Mouse (Mus musculus) liver, embryonic 11.5 days (tissue): ENCODE measurements around the gene Ckap2l. TPM values are rescaled to one million over a fixed set of nuclear protein-coding genes. Genes with fewer than 3 reads are reported as not detected.

ENCODE experiments used
- ATAC-seq: fragments of 200-750 bp; cut with Nextera tagmentation; replicated peaks from 2 replicates; pipeline ENCODE4 v1.8.0; 2017; ENCODE audit warnings: moderate number of reproducible peaks, mild to moderate bottlenecking, moderate TSS enrichment, moderate library complexity; ENCODE audit not compliant: low FRiP score
- DNase-seq: peaks from one replicate; pipeline ENCODE4 v3.0.0-alpha.2; 2017; ENCODE audit warnings: low spot score
- H3K27ac ChIP-seq: fragments of 300-500 bp; sonication (generic); 2 replicates; pipeline ENCODE4 v1.5.1; 2014; ENCODE audit warnings: mild to moderate bottlenecking, low read depth, low read length, control low read depth
- H3K27me3 ChIP-seq: fragments of 300-500 bp; sonication (generic); replicated peaks from 2 replicates; pipeline ENCODE4 v1.6.1; 2014; ENCODE audit warnings: low read length, mixed read lengths; ENCODE audit not compliant: control insufficient read depth, insufficient read depth
- H3K36me3 ChIP-seq: fragments of 300-500 bp; sonication (generic); 2 replicates; pipeline ENCODE4 v1.6.1; 2014; ENCODE audit warnings: mild to moderate bottlenecking, low read length, moderate library complexity, mixed read lengths; ENCODE audit not compliant: control insufficient read depth, insufficient read depth
- H3K4me1 ChIP-seq: fragments of 300-500 bp; sonication (generic); replicated peaks from 2 replicates; pipeline ENCODE4 v1.6.1; 2014; ENCODE audit warnings: low read length, mixed read lengths; ENCODE audit not compliant: control insufficient read depth, insufficient read depth
- H3K4me2 ChIP-seq: fragments of 300-500 bp; sonication (generic); 2 replicates; pipeline ENCODE4 v1.6.1; 2014; ENCODE audit warnings: mild to moderate bottlenecking, control low read depth, moderate library complexity
- H3K4me3 ChIP-seq: fragments of 300-500 bp; sonication (generic); 2 replicates; pipeline ENCODE4 v1.5.1; 2014; ENCODE audit warnings: low read depth, low read length, control low read depth
- H3K9ac ChIP-seq: fragments of 300-500 bp; sonication (generic); 2 replicates; pipeline ENCODE4 v1.6.1; 2014; ENCODE audit warnings: low read depth, low read length, control low read depth
- H3K9me3 ChIP-seq: fragments of 300-500 bp; sonication (generic); 2 replicates; pipeline ENCODE4 v1.6.1; 2016; ENCODE audit warnings: low read length, inconsistent platforms, mixed read lengths; ENCODE audit not compliant: control insufficient read depth
- WGBS: fragments of 180-500 bp; shearing (Covaris S2); extraction: QIAGEN DNeasy Blood & Tissue Kit; methylation state at CpG from one replicate; pipeline ENCODE4 v1.1.7; 2014; 5-methylcytosine and 5-hydroxymethylcytosine counted together
- polyA plus RNA-seq: library from polyadenylated mRNA; unstranded; fragments of >200 nt; fragmentation: Nextera tagmentation; extraction: Ambion mirVana; gene quantifications from 2 replicates; pipeline ENCODE4 v1.2.1, GENCODE M21; 2014

Ckap2l gene
- 55.1 and 63.7 TPM in 2 replicates for polyA plus RNA-seq

- 0 out of 2 replicates have a peak, but pooled peaks cover 4% of the 10 kb centered on the region for H3K27me3 ChIP-seq
- H3K4me2 ChIP-seq, result peak within 1 kb of the TSS; percentile 81
- peak within 1 kb of the TSS; percentile 89 for H3K4me3 ChIP-seq
- peak within 1 kb of the TSS; percentile 95 for H3K27ac ChIP-seq
- DNase-seq, result peak; percentile 94
- WGBS, result under 1% methylated on average over 50 of the region's 50 CpGs
- ATAC-seq, result peak; percentile 99
- H3K4me1 ChIP-seq, result peaks cover 4% of the 10 kb centered on the region
- peaks cover 3% of the 10 kb centered on the region; the same call in 1 of the 2 replicates for H3K36me3 ChIP-seq
- H3K9ac ChIP-seq, result peak within 1 kb of the TSS; percentile 91
- H3K9me3 ChIP-seq, result no peaks in the 10 kb centered on the region
Measured at GRCm38 (mm10) chr2:129296671-129297588, at the start of gene Ckap2l. Gene Ckap2l, minus strand, starts transcription at chr2:129297212.

DNA sequence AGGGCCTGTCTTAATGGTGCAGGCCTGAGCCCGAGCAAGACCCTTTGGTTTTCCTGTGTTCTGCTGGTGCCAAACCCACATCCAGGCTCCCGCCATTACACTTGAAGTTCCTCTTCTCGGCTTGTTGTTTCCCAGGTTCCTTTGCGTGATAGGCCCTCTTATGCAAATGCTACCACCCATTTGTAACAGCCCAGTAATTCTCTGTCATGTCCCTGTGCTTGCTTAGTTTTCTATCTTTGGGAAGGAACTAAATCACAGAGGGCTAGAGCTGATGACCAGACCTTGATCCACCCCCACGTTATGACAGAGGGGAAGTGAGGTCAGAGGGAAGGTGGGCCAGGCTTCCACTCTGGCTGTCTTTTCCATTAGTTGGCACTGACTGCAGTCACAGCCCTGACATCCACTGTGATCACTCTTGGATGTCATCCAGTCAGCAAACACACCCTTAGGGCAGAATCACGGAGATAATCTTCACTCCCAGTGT, 41.2 kb upstream of the Ckap2l start:
- H3K4me3 ChIP-seq, result no peak overlapping the region
- 59% methylated on average over 6 of the region's 6 CpGs for WGBS
- no peaks in the 10 kb centered on the region for H3K27me3 ChIP-seq
- H3K9ac ChIP-seq, result no peak overlapping the region
- H3K9me3 ChIP-seq, result no peaks in the 10 kb centered on the region
- H3K4me1 ChIP-seq, result no peaks in the 10 kb centered on the region
- no peak for ATAC-seq
- DNase-seq, result no peak
- no peaks in the 10 kb centered on the region for H3K36me3 ChIP-seq
- no peak overlapping the region for H3K27ac ChIP-seq
- no peak overlapping the region for H3K4me2 ChIP-seq

- DNase-seq, result no peak
- WGBS, result 67% methylated on average over 4 of the region's 4 CpGs
Measured at GRCm38 (mm10) chr2:129333471-129333870, 36.5 kb upstream of the Ckap2l start.

DNA sequence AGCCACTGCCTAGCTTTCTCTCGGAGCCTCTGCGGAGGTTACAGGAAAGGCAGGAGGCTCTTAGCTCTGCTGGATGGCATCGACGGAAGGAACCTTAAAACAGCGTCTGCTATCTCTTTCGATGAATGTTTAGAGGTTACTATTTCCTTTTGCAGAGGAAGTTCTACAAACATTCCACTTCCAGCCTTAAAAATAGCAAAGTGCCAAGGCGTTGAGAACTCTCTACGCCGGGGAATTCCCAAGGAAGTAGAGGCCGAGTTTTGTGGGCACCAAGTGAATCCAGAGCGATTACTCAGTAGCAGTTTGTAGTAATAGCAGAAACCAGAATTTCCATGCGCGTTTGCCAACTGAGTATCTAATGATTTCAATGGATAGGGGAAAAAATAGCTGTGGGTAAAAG, 33.5 kb upstream of the Ckap2l start:
- Histone ChIP-seq H3K36me3 (no peaks in the 10 kb centered on the region), H3K9me3 (no peaks in the 10 kb centered on the region), H3K4me1 (no peaks in the 10 kb centered on the region), H3K9ac (no peak overlapping the region), H3K27ac (peak overlapping the region; percentile 38), H3K4me2 (0 out of 2 replicates have a peak overlapping the region, but pooled peaks have one; percentile 9), H3K27me3 (no peaks in the 10 kb centered on the region), H3K4me3 (no peak overlapping the region)
- WGBS, result 43% methylated on average over 13 of the region's 13 CpGs
- ATAC-seq (no peak), DNase-seq (no peak)

More at GRCm38 (mm10) chr2:129333471-129333870, 36.5 kb upstream of the Ckap2l start:
- no peaks in the 10 kb centered on the region for H3K9me3 ChIP-seq
- ATAC-seq, result no peak
- no peak overlapping the region for H3K27ac ChIP-seq
- H3K4me1 ChIP-seq, result no peaks in the 10 kb centered on the region
- no peaks in the 10 kb centered on the region for H3K27me3 ChIP-seq
- H3K4me2 ChIP-seq, result no peak overlapping the region
- H3K9ac ChIP-seq, result no peak overlapping the region
- no peak overlapping the region for H3K4me3 ChIP-seq
- no peaks in the 10 kb centered on the region for H3K36me3 ChIP-seq

- 38% methylated on average over 7 of the region's 7 CpGs for WGBS
Measured at GRCm38 (mm10) chr2:129330024-129330423, 33.0 kb upstream of the Ckap2l start.

DNA sequence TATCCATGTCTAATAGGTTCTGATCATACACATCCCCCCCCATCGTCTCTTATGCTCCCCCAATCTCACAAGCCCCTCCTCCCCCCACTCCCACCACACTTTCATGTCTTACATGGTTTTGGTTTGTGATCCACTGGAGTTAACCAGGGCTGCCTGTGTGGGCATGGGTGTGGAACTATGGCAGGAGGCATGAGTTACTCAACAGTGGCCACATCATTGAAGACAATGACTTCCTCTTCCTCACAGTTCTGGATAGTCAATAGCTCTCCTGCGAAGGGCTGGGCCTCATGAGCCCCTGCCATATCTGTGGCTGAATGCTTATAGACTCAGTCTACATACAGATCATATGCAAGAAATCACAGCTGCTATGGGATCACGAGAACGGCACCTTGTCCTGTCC, 31.2 kb upstream of the Ckap2l start:
- H3K4me2 ChIP-seq, result no peak overlapping the region
- no peaks in the 10 kb centered on the region for H3K27me3 ChIP-seq
- DNase-seq, result no peak
- no peak overlapping the region for H3K4me3 ChIP-seq
- ATAC-seq, result no peak
- no peak overlapping the region for H3K9ac ChIP-seq
- no peaks in the 10 kb centered on the region for H3K36me3 ChIP-seq
- no peaks in the 10 kb centered on the region for H3K9me3 ChIP-seq
- WGBS, result 82% methylated on average over 4 of the region's 4 CpGs
- H3K4me1 ChIP-seq, result no peaks in the 10 kb centered on the region
- H3K27ac ChIP-seq, result no peak overlapping the region

More at GRCm38 (mm10) chr2:129330024-129330423, 33.0 kb upstream of the Ckap2l start:
- H3K27me3 ChIP-seq, result no peaks in the 10 kb centered on the region
- H3K9me3 ChIP-seq, result no peaks in the 10 kb centered on the region
- no peak overlapping the region for H3K4me3 ChIP-seq
- DNase-seq (no peak), ATAC-seq (no peak)
- peak overlapping the region; percentile 38 for H3K27ac ChIP-seq
- no peaks in the 10 kb centered on the region for H3K36me3 ChIP-seq
- H3K4me2 ChIP-seq, result 0 out of 2 replicates have a peak overlapping the region, but pooled peaks have one; percentile 9
- no peaks in the 10 kb centered on the region for H3K4me1 ChIP-seq
- no peak overlapping the region for H3K9ac ChIP-seq

DNA sequence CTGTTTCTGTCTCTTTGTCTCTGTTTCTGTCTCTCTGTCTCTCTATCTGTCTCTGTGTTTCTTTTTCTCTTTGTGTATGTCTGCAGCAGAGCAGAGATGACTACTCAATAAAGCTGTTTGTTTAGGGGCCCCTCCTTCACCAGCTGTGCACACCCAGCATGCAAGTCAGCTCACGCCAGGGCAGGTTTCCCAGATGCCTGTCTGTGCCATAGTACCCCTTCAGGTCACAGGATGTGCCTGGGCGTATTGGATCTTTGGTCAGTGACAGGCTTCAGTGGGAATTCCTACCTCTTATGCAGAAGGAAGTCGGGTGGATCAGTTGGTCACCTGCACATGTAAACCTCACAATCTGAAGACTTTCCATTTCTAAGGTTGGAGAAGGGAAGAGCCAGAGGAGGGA, 27.2 kb upstream of the Ckap2l start:
- 76% methylated on average over 3 of the region's 3 CpGs for WGBS
- Histone ChIP-seq H3K4me2 (no peak overlapping the region), H3K9ac (no peak overlapping the region), H3K4me1 (no peaks in the 10 kb centered on the region), H3K36me3 (no peaks in the 10 kb centered on the region), H3K27ac (no peak overlapping the region), H3K9me3 (no peaks in the 10 kb centered on the region), H3K27me3 (no peaks in the 10 kb centered on the region), H3K4me3 (no peak overlapping the region)
- no peak for ATAC-seq
- no peak for DNase-seq

DNA sequence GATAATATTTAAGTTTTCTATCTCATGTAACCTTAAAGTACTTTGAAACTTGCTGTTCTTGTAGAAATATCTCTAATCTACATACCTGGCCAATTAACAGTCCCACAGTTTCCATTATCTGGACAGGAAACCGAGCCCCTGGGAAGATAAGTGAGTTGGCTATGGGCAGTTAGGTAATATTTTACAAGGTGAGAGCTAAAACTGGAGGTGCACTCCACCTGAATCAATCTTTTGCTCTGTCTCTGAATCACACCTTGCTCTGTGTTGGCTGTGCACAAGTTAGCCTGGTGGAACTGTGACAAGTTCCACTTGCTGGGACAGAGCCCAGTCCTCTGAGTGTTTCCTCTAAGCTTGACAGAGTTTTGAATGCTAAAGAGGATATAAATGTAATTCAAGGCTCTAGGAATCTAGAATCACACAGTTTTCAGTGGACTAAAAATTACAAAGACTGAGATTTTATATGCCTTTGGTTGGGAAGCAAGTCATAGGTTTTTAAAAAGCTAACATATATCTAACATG, 25.2 kb upstream of the Ckap2l start:
- Histone ChIP-seq H3K9ac (no peak overlapping the region), H3K36me3 (no peaks in the 10 kb centered on the region), H3K27ac (no peak overlapping the region), H3K4me1 (no peaks in the 10 kb centered on the region), H3K4me2 (no peak overlapping the region), H3K9me3 (no peaks in the 10 kb centered on the region), H3K27me3 (no peaks in the 10 kb centered on the region), H3K4me3 (no peak overlapping the region)
- WGBS, result 66% methylated on average over 1 of the region's 1 CpGs
- ATAC-seq, result no peak
- no peak for DNase-seq
